Mouse (Mus musculus) cerebellum, postnatal 14 days (tissue): ENCODE results near the gene Hdac1.
A peak's percentile ranks its signal among the peaks of the same experiment; 100 is the strongest.
"Not testable (repeated sequence)": the region's sequence is repeated elsewhere in the genome, so short reads cannot be mapped to it uniquely, and the experiment has no call there.

Source experiments
- DNase-seq, 2 experiments: peaks; one replicate each; pipeline ENCODE4 v3.0.0; 2021; ENCODE audit warnings: mixed read lengths in 2 of 2

The Hdac1 gene

GRCm38 (mm10) chr4:129557256-129557808 lies 14.8 kb upstream of the Hdac1 start:
- no peak for DNase-seq

- peak; percentile 88 to 92 for DNase-seq
These were observed 14.2 kb upstream of the Hdac1 start for GRCm38 (mm10) chr4:129556532-129557223.

GRCm38 (mm10) chr4:129555862-129556531 lies 13.5 kb upstream of the Hdac1 start:
- DNase-seq = peak in 1 of 2 experiments; percentile 27

- peak; percentile 63 to 84 for DNase-seq
These were observed 12.9 kb upstream of the Hdac1 start for GRCm38 (mm10) chr4:129555421-129555861.

- not testable (repeated sequence) for DNase-seq
These were observed 12.0 kb upstream of the Hdac1 start for GRCm38 (mm10) chr4:129554512-129554911.

GRCm38 (mm10) chr4:129550295-129550694 lies 7.8 kb upstream of the Hdac1 start:
- no peak for DNase-seq

GRCm38 (mm10) chr4:129549306-129549705 lies 6.8 kb upstream of the Hdac1 start:
- peak; percentile 18 to 53 for DNase-seq

GRCm38 (mm10) chr4:129547631-129548030 lies 5.1 kb upstream of the Hdac1 start:
- DNase-seq = not testable (repeated sequence)

GRCm38 (mm10) chr4:129544106-129544505 lies 1.6 kb upstream of the Hdac1 start:
- no peak for DNase-seq

GRCm38 (mm10) chr4:129541868-129542591 lies 483 bp downstream of the Hdac1 start:
- peak; percentile 40 to 49 for DNase-seq

GRCm38 (mm10) chr4:129540012-129540411 lies 2.5 kb downstream of the Hdac1 start:
- peak; percentile 28 to 54 for DNase-seq

- not testable (repeated sequence) for DNase-seq
These were observed 13.6 kb downstream of the Hdac1 start for GRCm38 (mm10) chr4:129528901-129529300.

- no peak for DNase-seq
These were observed 16.6 kb downstream of the Hdac1 start for GRCm38 (mm10) chr4:129525889-129526288.

- DNase-seq = no peak
These were observed 17.2 kb downstream of the Hdac1 start for GRCm38 (mm10) chr4:129525338-129525737.

- DNase-seq = no peak
These were observed 24.0 kb downstream of the Hdac1 start for GRCm38 (mm10) chr4:129518519-129518918.

GRCm38 (mm10) chr4:129516925-129517324 lies 25.6 kb downstream of the Hdac1 start:
- no peak for DNase-seq

GRCm38 (mm10) chr4:129514300-129514898 lies 28.1 kb downstream of the Hdac1 start:
- DNase-seq = peak; percentile 67 to 82

GRCm38 (mm10) chr4:129513891-129514290 lies 28.6 kb downstream of the Hdac1 start:
- peak in 1 of 2 experiments; percentile 44 for DNase-seq

GRCm38 (mm10) chr4:129513086-129513767 lies 29.3 kb downstream of the Hdac1 start, which contains the start of gene Marcksl1:
Gene Marcksl1 (plus strand): TSS chr4:129513581.
- DNase-seq = peak; percentile 89 to 92

- DNase-seq = no peak
These were observed 31.0 kb downstream of the Hdac1 start for GRCm38 (mm10) chr4:129511413-129512096.

- DNase-seq = no peak
These were observed 31.6 kb downstream of the Hdac1 start for GRCm38 (mm10) chr4:129510723-129511412.
